Mouse (Mus musculus) neural tube, embryonic 15.5 days (tissue): Measurements from ENCODE around the gene Tbx4. TPM values are rescaled to one million over a fixed set of nuclear protein-coding genes. Genes with fewer than 3 reads are reported as not detected.

Experiments used
- ATAC-seq: fragments of 200-750 bp; cut with Nextera tagmentation; 2 replicates; pipeline ENCODE4 v1.8.0; 2017; ENCODE audit warnings: mild to moderate bottlenecking, moderate TSS enrichment, moderate library complexity; ENCODE audit not compliant: low FRiP score
- H3K27ac ChIP-seq: fragments of 300-500 bp; sonication (generic); replicated peaks from 2 replicates; pipeline ENCODE4 v1.5.1; 2015; ENCODE audit warnings: mild to moderate bottlenecking, inconsistent platforms
- H3K27me3 ChIP-seq: fragments of 300-500 bp; sonication (generic); replicated peaks from 2 replicates; pipeline ENCODE4 v1.6.1; 2015; ENCODE audit warnings: inconsistent platforms
- H3K36me3 ChIP-seq: fragments of 300-500 bp; sonication (generic); 2 replicates; pipeline ENCODE4 v1.6.1; 2015; ENCODE audit warnings: inconsistent platforms
- H3K4me1 ChIP-seq: fragments of 300-500 bp; sonication (generic); 2 replicates; pipeline ENCODE4 v1.6.1; 2015; ENCODE audit warnings: inconsistent platforms
- H3K4me2 ChIP-seq: fragments of 300-500 bp; sonication (generic); 2 replicates; pipeline ENCODE4 v1.6.1; 2015; ENCODE audit warnings: inconsistent platforms, mild to moderate bottlenecking, moderate library complexity
- H3K4me3 ChIP-seq: fragments of 300-500 bp; sonication (generic); replicated peaks from 2 replicates; pipeline ENCODE4 v1.5.1; 2015; ENCODE audit warnings: mild to moderate bottlenecking, inconsistent platforms
- H3K9ac ChIP-seq: fragments of 300-500 bp; sonication (generic); replicated peaks from 2 replicates; pipeline ENCODE4 v1.6.1; 2015; ENCODE audit warnings: mild to moderate bottlenecking, inconsistent platforms
- H3K9me3 ChIP-seq: fragments of 300-500 bp; sonication (generic); replicated peaks from 2 replicates; pipeline ENCODE4 v1.6.1; 2016; ENCODE audit warnings: inconsistent platforms
- WGBS: fragments of 180-500 bp; shearing (Covaris S2); methylation state at CpG from one replicate; pipeline ENCODE4 v1.1.7; 2015; ENCODE audit warnings: mixed read lengths; 5-methylcytosine and 5-hydroxymethylcytosine counted together
- polyA plus RNA-seq: library from polyadenylated mRNA; unstranded; fragments of >200 nt; fragmentation: Nextera tagmentation; extraction: Ambion mirVana; gene quantifications from 2 replicates; pipeline ENCODE4 v1.2.1, GENCODE M21; 2015

Tbx4 gene
- polyA plus RNA-seq, 1 experiment from 2014 or later, result 0.29 TPM

DNA sequence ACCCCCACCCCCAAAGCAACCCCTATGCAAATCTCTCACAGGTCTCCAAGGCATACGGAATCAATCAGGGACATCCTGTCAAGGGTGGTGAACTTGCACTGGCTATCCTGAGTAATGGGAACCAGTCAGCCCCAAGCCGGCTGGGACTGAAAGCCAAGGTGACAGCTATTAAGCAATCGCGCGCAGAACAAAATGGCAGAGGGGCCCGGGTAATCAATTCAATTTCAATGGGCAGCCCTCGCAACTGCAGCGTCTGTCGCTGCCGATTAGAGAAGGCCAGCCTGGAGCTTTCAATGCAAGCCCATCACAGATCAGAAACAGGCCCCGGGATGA lies 31.7 kb downstream of the Tbx4 start:
- WGBS, result 7% methylated on average over 11 of the region's 11 CpGs
- Histone ChIP-seq H3K27ac (no peak overlapping the region), H3K36me3 (no peaks in the 10 kb centered on the region), H3K9me3 (no peaks in the 10 kb centered on the region), H3K27me3 (peaks cover 25% of the 10 kb centered on the region), H3K4me2 (no peak overlapping the region), H3K9ac (no peak overlapping the region), H3K4me1 (peaks cover 26% of the 10 kb centered on the region), H3K4me3 (no peak overlapping the region)
- no peak for ATAC-seq

GRCm38 (mm10) chr11:85918388-85918940 lies 32.2 kb downstream of the Tbx4 start:
- WGBS, result 34% methylated on average over 10 of the region's 10 CpGs
- no peak overlapping the region for H3K9ac ChIP-seq
- H3K27ac ChIP-seq, result no peak overlapping the region

GRCm38 (mm10) chr11:85925294-85925743 lies 39.1 kb downstream of the Tbx4 start:
- peaks cover 71% of the 10 kb centered on the region for H3K27me3 ChIP-seq
- WGBS, result 5% methylated on average over 19 of the region's 19 CpGs
- no peaks in the 10 kb centered on the region for H3K9me3 ChIP-seq
- H3K4me1 ChIP-seq, result peaks cover 16% of the 10 kb centered on the region
- no peaks in the 10 kb centered on the region for H3K36me3 ChIP-seq
- H3K27ac ChIP-seq, result no peak overlapping the region
- peak overlapping the region; percentile 18 for H3K4me3 ChIP-seq
- no peak overlapping the region for H3K9ac ChIP-seq
- peak overlapping the region; percentile 46 for H3K4me2 ChIP-seq
- no peak for ATAC-seq

More at GRCm38 (mm10) chr11:85918388-85918940, 32.2 kb downstream of the Tbx4 start:
- no peak overlapping the region for H3K4me3 ChIP-seq
- no peak for ATAC-seq
- no peaks in the 10 kb centered on the region for H3K36me3 ChIP-seq
- no peaks in the 10 kb centered on the region for H3K9me3 ChIP-seq
- H3K4me1 ChIP-seq, result peaks cover 26% of the 10 kb centered on the region
- H3K4me2 ChIP-seq, result no peak overlapping the region
- H3K27me3 ChIP-seq, result peaks cover 30% of the 10 kb centered on the region

DNA sequence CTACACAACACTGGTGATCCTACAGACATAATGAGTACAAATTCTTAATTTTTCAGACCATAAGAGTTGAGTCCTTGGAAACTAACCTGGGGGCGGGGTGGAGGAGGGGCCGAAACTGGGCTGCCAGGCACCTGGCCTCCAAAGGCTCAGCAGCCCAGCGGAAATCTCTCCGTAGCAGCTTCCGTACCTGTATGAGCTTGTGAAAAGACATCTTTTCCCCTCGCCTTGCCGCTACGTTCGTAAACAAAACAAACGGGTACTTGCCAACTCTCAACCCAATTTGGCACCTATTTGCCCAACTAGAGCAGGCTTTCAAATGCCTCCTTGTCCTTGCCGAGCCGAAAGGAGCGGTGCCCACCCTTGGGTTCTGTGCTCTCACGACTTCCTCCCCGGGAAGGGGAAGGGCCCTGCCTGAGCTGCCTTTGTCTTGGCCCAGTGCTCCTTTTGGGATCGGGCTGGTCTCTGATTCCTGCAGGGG lies 40.1 kb downstream of the Tbx4 start:
- Histone ChIP-seq H3K27me3 (peaks cover 62% of the 10 kb centered on the region), H3K4me3 (no peak overlapping the region), H3K4me1 (peaks cover 16% of the 10 kb centered on the region), H3K4me2 (peak overlapping the region; percentile 39), H3K27ac (no peak overlapping the region), H3K9me3 (no peaks in the 10 kb centered on the region), H3K9ac (no peak overlapping the region), H3K36me3 (no peaks in the 10 kb centered on the region)
- WGBS, result 8% methylated on average over 16 of the region's 16 CpGs
- no peak for ATAC-seq

DNA sequence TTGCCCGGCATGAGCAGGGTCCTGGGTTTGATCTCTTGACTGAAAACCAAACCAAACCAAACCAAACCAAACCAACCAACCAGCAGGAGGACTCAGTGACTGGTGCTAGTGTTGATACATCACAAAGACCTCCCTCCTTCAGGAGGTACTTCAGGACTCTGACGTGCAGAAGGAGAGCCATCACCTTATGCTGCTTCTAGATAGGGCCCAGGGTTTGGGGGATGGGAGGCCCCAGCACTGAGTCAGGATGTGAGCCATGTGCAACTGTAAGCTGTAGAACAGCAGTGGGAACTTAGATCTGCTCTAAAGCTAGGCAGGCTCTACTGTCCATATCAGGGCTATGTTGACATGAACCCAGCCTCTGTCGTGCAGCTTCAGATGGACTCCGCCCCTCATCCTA lies 41.9 kb downstream of the Tbx4 start:
- Histone ChIP-seq H3K27ac (no peak overlapping the region), H3K4me3 (no peak overlapping the region), H3K9ac (no peak overlapping the region), H3K36me3 (no peaks in the 10 kb centered on the region), H3K9me3 (no peaks in the 10 kb centered on the region), H3K27me3 (peaks cover 46% of the 10 kb centered on the region), H3K4me1 (peaks cover 16% of the 10 kb centered on the region), H3K4me2 (no peak overlapping the region)
- 81% methylated on average over 4 of the region's 4 CpGs for WGBS
- no peak for ATAC-seq

DNA sequence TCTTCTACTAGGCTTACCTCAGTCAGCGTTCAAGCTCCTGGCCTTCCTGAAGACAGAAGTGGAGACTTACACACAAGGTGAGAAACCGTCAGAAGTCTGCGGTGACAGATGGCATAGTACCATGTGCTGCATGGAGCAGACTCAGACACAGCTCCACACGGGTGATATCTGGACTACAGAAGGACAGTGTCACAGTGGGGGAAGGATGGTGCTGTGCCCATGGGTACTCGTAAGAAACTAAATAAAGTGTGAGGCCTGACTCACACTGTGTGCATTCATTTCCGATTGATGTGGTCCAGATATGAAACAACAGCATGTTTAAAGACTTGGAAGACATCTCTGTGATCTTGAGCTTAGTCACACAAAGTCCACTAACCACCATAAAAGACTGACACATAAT lies 43.4 kb downstream of the Tbx4 start:
- Histone ChIP-seq H3K4me3 (no peak overlapping the region), H3K9me3 (no peaks in the 10 kb centered on the region), H3K9ac (no peak overlapping the region), H3K36me3 (no peaks in the 10 kb centered on the region), H3K27me3 (peaks cover 32% of the 10 kb centered on the region), H3K4me1 (peaks cover 16% of the 10 kb centered on the region), H3K4me2 (no peak overlapping the region), H3K27ac (no peak overlapping the region)
- ATAC-seq, result no peak
- WGBS, result 89% methylated on average over 6 of the region's 6 CpGs

DNA sequence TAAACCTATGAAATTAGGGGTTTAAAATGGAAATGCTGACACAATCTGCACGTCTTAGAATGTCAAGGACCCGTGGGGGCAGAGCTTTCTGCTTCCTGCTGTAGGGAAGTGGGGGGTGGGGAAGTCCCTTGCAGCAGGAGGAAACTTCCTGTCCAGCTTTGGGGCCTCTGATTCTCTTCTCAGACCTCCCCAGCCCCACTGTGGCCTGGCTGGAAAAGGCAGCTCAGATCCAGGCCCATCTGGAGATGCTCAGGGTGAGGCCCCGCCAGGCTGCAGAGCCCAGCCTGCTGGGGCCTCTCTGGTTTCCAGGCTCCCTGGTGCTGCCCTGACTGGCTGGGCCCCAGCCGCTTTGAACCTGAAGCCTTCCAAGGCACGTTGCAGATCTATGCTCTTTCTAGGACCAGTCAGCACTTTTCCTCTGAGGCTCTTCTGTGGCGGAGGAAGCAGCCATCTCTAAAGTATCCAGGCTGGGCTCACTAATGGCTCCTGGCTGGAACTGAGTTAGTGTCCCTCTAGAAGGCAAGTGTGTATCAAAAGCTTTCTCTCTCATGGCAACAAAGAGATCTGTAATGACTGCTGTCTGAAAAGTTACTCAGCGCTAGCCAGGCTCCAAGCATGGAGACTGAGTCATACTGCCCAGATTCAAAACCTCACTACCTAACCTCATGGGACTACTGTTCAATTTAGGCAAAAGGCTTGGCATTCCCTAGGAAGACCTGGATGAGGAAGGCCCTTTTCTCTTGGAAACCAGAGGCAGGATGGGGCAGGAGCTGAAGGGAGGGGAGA lies 55.8 kb downstream of the Tbx4 start:
- H3K4me3 ChIP-seq, result no peak overlapping the region
- H3K27ac ChIP-seq, result no peak overlapping the region; the same call in 1 of the 2 replicates
- no peak overlapping the region for H3K9ac ChIP-seq
- no peaks in the 10 kb centered on the region for H3K9me3 ChIP-seq
- H3K36me3 ChIP-seq, result no peaks in the 10 kb centered on the region
- no peak overlapping the region for H3K4me2 ChIP-seq
- H3K27me3 ChIP-seq, result no peaks in the 10 kb centered on the region
- WGBS, result 30% methylated on average over 7 of the region's 7 CpGs
- ATAC-seq, result no peak
- peaks cover 5% of the 10 kb centered on the region; the same call in 1 of the 2 replicates for H3K4me1 ChIP-seq

DNA sequence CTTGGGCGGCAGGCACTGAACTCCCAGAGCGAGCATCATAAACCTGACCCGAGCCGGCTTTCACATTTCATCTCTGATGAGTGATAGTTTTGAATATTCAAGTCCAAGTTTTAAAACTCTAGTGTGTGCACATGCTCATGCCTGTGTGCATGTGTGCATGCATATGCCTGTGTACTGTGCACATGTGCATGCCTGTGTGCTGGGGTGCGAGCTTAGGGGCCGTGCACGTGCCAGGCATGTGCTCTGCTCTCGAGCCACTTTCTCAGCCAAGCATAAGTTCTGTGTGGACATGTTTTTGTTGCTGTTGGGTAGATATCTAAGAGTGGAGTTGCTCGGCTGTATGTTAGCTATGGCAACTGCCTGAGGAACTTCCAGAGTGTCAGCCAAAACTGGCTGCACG lies 62.5 kb downstream of the Tbx4 start:
- WGBS, result 86% methylated on average over 10 of the region's 10 CpGs
- no peak overlapping the region for H3K27ac ChIP-seq
- ATAC-seq, result no peak

GRCm38 (mm10) chr11:85949749-85950148 lies 63.5 kb downstream of the Tbx4 start:
- no peak for ATAC-seq
- Histone ChIP-seq H3K4me2 (no peak overlapping the region), H3K9me3 (no peaks in the 10 kb centered on the region), H3K4me3 (no peak overlapping the region), H3K36me3 (no peaks in the 10 kb centered on the region), H3K27me3 (no peaks in the 10 kb centered on the region), H3K9ac (no peak overlapping the region), H3K4me1 (no peaks in the 10 kb centered on the region), H3K27ac (no peak overlapping the region)
- WGBS, result 88% methylated on average over 2 of the region's 2 CpGs

More for the DNA sequence above, 62.5 kb downstream of the Tbx4 start:
- H3K9me3 ChIP-seq, result no peaks in the 10 kb centered on the region
- H3K9ac ChIP-seq, result no peak overlapping the region
- no peaks in the 10 kb centered on the region for H3K27me3 ChIP-seq
- H3K4me1 ChIP-seq, result no peaks in the 10 kb centered on the region
- H3K4me2 ChIP-seq, result no peak overlapping the region
- H3K4me3 ChIP-seq, result no peak overlapping the region
- no peaks in the 10 kb centered on the region for H3K36me3 ChIP-seq

DNA sequence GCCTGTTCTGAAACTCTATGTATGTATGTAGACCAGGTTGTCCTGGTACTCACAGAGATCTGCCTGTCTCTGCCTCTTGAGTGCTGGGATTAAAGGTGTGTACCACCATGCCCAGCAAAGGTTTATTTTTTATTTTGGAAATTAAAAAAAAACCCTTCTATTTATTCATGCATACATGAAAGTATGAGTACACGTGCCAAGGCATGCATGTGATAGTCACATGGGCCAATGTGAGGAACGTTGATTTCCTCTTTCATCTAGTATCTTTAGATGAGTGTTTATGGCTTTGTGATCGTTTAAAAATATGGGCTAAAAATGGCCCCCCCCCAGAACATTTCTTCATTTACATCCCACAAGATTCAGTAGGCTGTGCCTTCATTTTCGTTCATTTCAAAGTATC lies 66.3 kb downstream of the Tbx4 start:
- ATAC-seq, result no peak
- no peaks in the 10 kb centered on the region for H3K36me3 ChIP-seq
- H3K9ac ChIP-seq, result no peak overlapping the region
- no peak overlapping the region for H3K27ac ChIP-seq
- H3K9me3 ChIP-seq, result no peaks in the 10 kb centered on the region
- 86% methylated on average over 4 of the region's 4 CpGs for WGBS
- no peaks in the 10 kb centered on the region for H3K4me1 ChIP-seq
- H3K4me3 ChIP-seq, result no peak overlapping the region
- no peak overlapping the region for H3K4me2 ChIP-seq
- H3K27me3 ChIP-seq, result no peaks in the 10 kb centered on the region

GRCm38 (mm10) chr11:85955611-85956010 lies 69.4 kb downstream of the Tbx4 start:
- ATAC-seq, result no peak
- WGBS, result 74% methylated on average over 12 of the region's 12 CpGs

GRCm38 (mm10) chr11:85956422-85956821 lies 70.2 kb downstream of the Tbx4 start:
- H3K9ac ChIP-seq, result no peak overlapping the region
- 84% methylated on average over 10 of the region's 10 CpGs for WGBS
- H3K9me3 ChIP-seq, result no peaks in the 10 kb centered on the region
- H3K27me3 ChIP-seq, result no peaks in the 10 kb centered on the region
- no peak overlapping the region for H3K27ac ChIP-seq
- no peaks in the 10 kb centered on the region for H3K36me3 ChIP-seq
- no peak for ATAC-seq
- no peaks in the 10 kb centered on the region for H3K4me1 ChIP-seq
- no peak overlapping the region for H3K4me2 ChIP-seq
- H3K4me3 ChIP-seq, result no peak overlapping the region

More at GRCm38 (mm10) chr11:85955611-85956010, 69.4 kb downstream of the Tbx4 start:
- H3K27ac ChIP-seq, result no peak overlapping the region
- H3K9ac ChIP-seq, result no peak overlapping the region
- no peaks in the 10 kb centered on the region for H3K36me3 ChIP-seq
- no peak overlapping the region for H3K4me3 ChIP-seq
- H3K9me3 ChIP-seq, result no peaks in the 10 kb centered on the region
- H3K4me1 ChIP-seq, result no peaks in the 10 kb centered on the region
- H3K27me3 ChIP-seq, result no peaks in the 10 kb centered on the region
- H3K4me2 ChIP-seq, result no peak overlapping the region
